8 mouse cellular contexts compared by ENCODE assay signal in genomic region chr6:4600085-4600657, GRCm38 (mm10). TPM values are rescaled to one million over a fixed set of nuclear protein-coding genes. Genes with fewer than 3 reads are reported as not detected.
DNase-seq lines count a peak whose midpoint lies in the region; ATAC-seq and TF ChIP-seq lines count a peak whose summit lies in the region.

No protein-coding gene starts in this region.

- TF ChIP-seq POLR2A in kidney, adult 2 months (IDR thresholded peaks at IDR 0.05; ENCODE audit: low read depth, low read length): no peak

- 28% methylated on average over 7 of the region's 7 CpGs for WGBS in kidney, adult 2 months
- WGBS in hindbrain, embryonic 12.5 days: 36% methylated on average over 7 of the region's 7 CpGs
- WGBS in midbrain, embryonic 11.5 days: 39% methylated on average over 7 of the region's 7 CpGs

- no peak for DNase-seq in kidney, adult 2 months
- no peak for DNase-seq in kidney, postnatal 4 days
- peak; percentile 42 for DNase-seq in ZHBTc4 (ENCODE audit: low read depth, low spot score)
- no peak for DNase-seq in midbrain, embryonic 11.5 days (ENCODE audit: low spot score, missing footprints)
- no peak for DNase-seq in layer of hippocampus, postnatal 36 days
- DNase-seq in layer of hippocampus, adult 18-20 months (ENCODE audit: low spot score in 2 of 2): no peak
- DNase-seq in gastrocnemius, postnatal 14 days: no peak

- intact Hi-C loops in gastrocnemius, postnatal 14 days (cut with DNase I; ENCODE audit: low total_unique reads): no loop called here

- no peaks in the 10 kb centered on the region for H3K9me3 ChIP-seq in hindbrain, embryonic 12.5 days (replicated peaks)
- H3K9me3 ChIP-seq in midbrain, embryonic 11.5 days (ENCODE audit: control insufficient read depth, low read length): no peaks in the 10 kb centered on the region

- peak overlapping the region; percentile 96 for H3K4me3 ChIP-seq in kidney, adult 2 months (ENCODE audit: insufficient read depth, low read depth, low read length)
- H3K4me3 ChIP-seq in hindbrain, embryonic 12.5 days: peak overlapping the region; percentile 83
- peak overlapping the region; percentile 75 for H3K4me3 ChIP-seq in midbrain, embryonic 11.5 days (ENCODE audit: low read depth, low read length)

- H3K27me3 ChIP-seq in kidney, adult 2 months (replicated peaks; ENCODE audit: control insufficient read depth, insufficient read depth, low read length): no peaks in the 10 kb centered on the region
- H3K27me3 ChIP-seq in hindbrain, embryonic 12.5 days: no peaks in the 10 kb centered on the region
- H3K27me3 ChIP-seq in midbrain, embryonic 11.5 days (ENCODE audit: control insufficient read depth, insufficient read depth, low read length): no peaks in the 10 kb centered on the region

- TF ChIP-seq CTCF in kidney, adult 2 months (conservative IDR thresholded peaks at IDR 0.05; ENCODE audit: insufficient read depth, insufficient read length, low read depth, low read length): no peak

- H3K9ac ChIP-seq in hindbrain, embryonic 12.5 days: peak overlapping the region; percentile 96
- H3K9ac ChIP-seq in midbrain, embryonic 11.5 days (ENCODE audit: low read length): peak overlapping the region; percentile 97

- H3K36me3 ChIP-seq in kidney, adult 2 months (ENCODE audit: control insufficient read depth, insufficient read depth, low read length): no peaks in the 10 kb centered on the region
- H3K36me3 ChIP-seq in hindbrain, embryonic 12.5 days: no peaks in the 10 kb centered on the region
- H3K36me3 ChIP-seq in midbrain, embryonic 11.5 days (ENCODE audit: control insufficient read depth, insufficient read depth, low read length): no peaks in the 10 kb centered on the region

- peak overlapping the region; percentile 76 for H3K4me2 ChIP-seq in hindbrain, embryonic 12.5 days (replicated peaks)
- H3K4me2 ChIP-seq in midbrain, embryonic 11.5 days: peak overlapping the region; percentile 85

- ATAC-seq in hindbrain, embryonic 12.5 days (ENCODE audit: low FRiP score): peak; percentile 39
- 0 out of 2 replicates have a peak, but pooled peaks have one; percentile 4 for ATAC-seq in midbrain, embryonic 11.5 days (ENCODE audit: low FRiP score)

- no peak overlapping the region for H3K27ac ChIP-seq in kidney, adult 2 months (ENCODE audit: insufficient read depth, low read depth, low read length)
- H3K27ac ChIP-seq in hindbrain, embryonic 12.5 days: peak overlapping the region; percentile 96
- no peak overlapping the region; the same call in 1 of the 2 replicates for H3K27ac ChIP-seq in midbrain, embryonic 11.5 days (ENCODE audit: low read depth, low read length)

- no peaks in the 10 kb centered on the region for H3K4me1 ChIP-seq in kidney, adult 2 months (ENCODE audit: control insufficient read depth, insufficient read depth, low read length)
- H3K4me1 ChIP-seq in hindbrain, embryonic 12.5 days: peaks cover 20% of the 10 kb centered on the region
- H3K4me1 ChIP-seq in midbrain, embryonic 11.5 days (ENCODE audit: control insufficient read depth, insufficient read depth, low read length): peaks cover 7% of the 10 kb centered on the region

RNA-seq across cellular contexts. Expression of gene Casd1, which starts 0.5 kb away (rescaled TPM):
- 12.7 and 15.1 TPM in 2 replicates for polyA plus RNA-seq in kidney, adult 2 months (2012; rRNA removed)
- 45.3 and 50.0 TPM in 2 replicates for polyA plus RNA-seq in hindbrain, embryonic 12.5 days (2016; fragmentation: Nextera tagmentation; extraction: Ambion mirVana)
- 47.5 and 47.6 TPM in 2 replicates for polyA plus RNA-seq in midbrain, embryonic 11.5 days (2014; fragmentation: Nextera tagmentation; extraction: Ambion mirVana)
- 10 to 100 TPM; 48.5 to 52.8 TPM for total RNA-seq in layer of hippocampus, postnatal 36 days (2021)
- 10 to 100 TPM; 51.4 to 51.6 TPM for total RNA-seq in layer of hippocampus, adult 18-20 months (2021)
- 10 to 100 TPM; 18.3 to 18.4 TPM for total RNA-seq in gastrocnemius, postnatal 14 days (2021)
